Mouse (Mus musculus): ENCODE measurements around the gene Fam198a. TPM values are rescaled to one million over a fixed set of nuclear protein-coding genes. Genes with fewer than 3 reads are reported as not detected.

Gene Fam198a
- total and polyA plus RNA-seq, 2 experiments from 2014 or later, result 2.1 to 7.5 TPM

GRCm38 (mm10) chr9:122021581-122021980, 70.8 kb downstream of the Fam198a start:
- Histone ChIP-seq H3K9me3 (ENCODE audit: low read length) (no peaks in the 10 kb centered on the region), H3K4me1 (ENCODE audit: insufficient read depth, low read length) (no peaks in the 10 kb centered on the region; the same call in 1 of the 2 replicates), H3K4me2 (ENCODE audit: low read depth, low read length) (no peak overlapping the region), H3K27ac (no peak overlapping the region), H3K9ac (replicated peaks; ENCODE audit: low read length) (no peak overlapping the region), H3K36me3 (ENCODE audit: insufficient read depth, low read length) (no peaks in the 10 kb centered on the region), H3K4me3 (ENCODE audit: low read length) (no peak overlapping the region), H3K27me3 (ENCODE audit: insufficient read depth, low read length) (no peaks in the 10 kb centered on the region)
- DNase-seq (ENCODE audit: low spot score), result no peak
- TF ChIP-seq CTCF (IDR thresholded peaks at IDR 0.05; ENCODE audit: low read depth), result no peak
- no peak for ATAC-seq
- WGBS, result 90% methylated on average over 5 of the region's 5 CpGs

- 68% methylated on average over 9 of the region's 9 CpGs for WGBS
- ATAC-seq, result no peak
- no peak overlapping the region for H3K9ac ChIP-seq (replicated peaks; ENCODE audit: low read length)
- H3K27me3 ChIP-seq (ENCODE audit: insufficient read depth, low read length), result no peaks in the 10 kb centered on the region
- no peak overlapping the region for H3K4me2 ChIP-seq (ENCODE audit: low read depth, low read length)
- H3K9me3 ChIP-seq (ENCODE audit: low read length), result no peaks in the 10 kb centered on the region
- peaks cover 8% of the 10 kb centered on the region; the same call in 1 of the 2 replicates for H3K4me1 ChIP-seq (ENCODE audit: insufficient read depth, low read length)
- no peaks in the 10 kb centered on the region for H3K36me3 ChIP-seq (ENCODE audit: insufficient read depth, low read length)
- no peak overlapping the region for H3K4me3 ChIP-seq (ENCODE audit: low read length)
- DNase-seq (ENCODE audit: low spot score), result no peak
- no peak for TF ChIP-seq CTCF (IDR thresholded peaks at IDR 0.05; ENCODE audit: low read depth)
- no peak overlapping the region; the same call in 1 of the 2 replicates for H3K27ac ChIP-seq
Observed at GRCm38 (mm10) chr9:122022776-122023175, 72.0 kb downstream of the Fam198a start.

DNA sequence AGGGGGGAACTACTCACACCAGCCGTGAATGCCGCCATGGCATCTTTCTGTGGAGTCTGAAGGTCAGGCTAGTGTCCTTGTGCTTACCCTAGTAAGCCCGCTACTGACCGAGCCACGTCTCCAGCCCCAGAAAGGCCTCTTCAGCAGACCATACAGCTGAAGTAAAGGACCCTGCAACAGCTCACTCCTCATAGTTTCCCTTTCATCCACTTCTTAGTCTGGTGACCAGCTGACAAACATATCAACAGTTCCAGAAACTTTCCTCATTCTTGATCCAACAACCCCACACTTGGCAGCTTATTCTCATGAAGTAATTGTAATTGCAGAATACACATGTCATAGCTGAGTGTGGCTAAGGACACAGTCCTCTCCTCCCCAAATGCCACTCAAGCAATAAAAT, 73.1 kb downstream of the Fam198a start:
- H3K9me3 ChIP-seq (ENCODE audit: low read length), result no peaks in the 10 kb centered on the region
- no peak for TF ChIP-seq CTCF (IDR thresholded peaks at IDR 0.05; ENCODE audit: low read depth)
- no peak for ATAC-seq
- H3K4me3 ChIP-seq (ENCODE audit: low read length), result no peak overlapping the region
- no peak overlapping the region for H3K9ac ChIP-seq (replicated peaks; ENCODE audit: low read length)
- no peaks in the 10 kb centered on the region for H3K36me3 ChIP-seq (ENCODE audit: insufficient read depth, low read length)
- no peak for DNase-seq (ENCODE audit: low spot score)
- WGBS, result 81% methylated on average over 5 of the region's 5 CpGs
- H3K4me1 ChIP-seq (ENCODE audit: insufficient read depth, low read length), result peaks cover 8% of the 10 kb centered on the region; the same call in 1 of the 2 replicates
- H3K27me3 ChIP-seq (ENCODE audit: insufficient read depth, low read length), result no peaks in the 10 kb centered on the region
- no peak overlapping the region for H3K4me2 ChIP-seq (ENCODE audit: low read depth, low read length)
- H3K27ac ChIP-seq, result no peak overlapping the region

DNA sequence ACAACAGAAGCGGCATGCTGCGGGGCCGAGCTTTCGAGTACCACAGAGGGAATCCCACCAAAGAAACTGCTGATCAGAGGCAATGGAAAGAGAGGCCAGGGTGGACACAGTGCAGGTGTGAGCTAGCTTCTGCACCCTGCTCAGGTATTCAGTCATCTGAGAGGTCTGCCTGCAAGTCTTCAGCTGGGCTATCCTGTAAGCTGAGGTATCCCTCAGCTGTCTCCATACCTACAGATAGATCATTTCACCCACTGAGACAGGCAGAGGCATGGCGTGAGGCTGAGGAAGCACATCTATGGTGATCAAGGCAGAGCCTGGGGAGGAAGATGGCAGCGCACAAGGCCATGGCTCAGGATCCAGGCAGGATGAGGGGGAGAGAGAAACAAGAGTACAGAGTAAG, 73.6 kb downstream of the Fam198a start:
- peaks cover 8% of the 10 kb centered on the region; the same call in 1 of the 2 replicates for H3K4me1 ChIP-seq (ENCODE audit: insufficient read depth, low read length)
- H3K27ac ChIP-seq, result no peak overlapping the region
- WGBS, result 90% methylated on average over 6 of the region's 6 CpGs
- TF ChIP-seq CTCF (IDR thresholded peaks at IDR 0.05; ENCODE audit: low read depth), result no peak
- no peaks in the 10 kb centered on the region for H3K36me3 ChIP-seq (ENCODE audit: insufficient read depth, low read length)
- no peaks in the 10 kb centered on the region for H3K27me3 ChIP-seq (ENCODE audit: insufficient read depth, low read length)
- H3K4me2 ChIP-seq (ENCODE audit: low read depth, low read length), result no peak overlapping the region
- H3K9me3 ChIP-seq (ENCODE audit: low read length), result no peaks in the 10 kb centered on the region
- no peak overlapping the region for H3K4me3 ChIP-seq (ENCODE audit: low read length)
- ATAC-seq (no peak), DNase-seq (ENCODE audit: low spot score) (no peak)
- H3K9ac ChIP-seq (replicated peaks; ENCODE audit: low read length), result no peak overlapping the region

GRCm38 (mm10) chr9:122025855-122026590, 75.2 kb downstream of the Fam198a start:
- ATAC-seq, result no peak
- Histone ChIP-seq H3K27me3 (ENCODE audit: insufficient read depth, low read length) (no peaks in the 10 kb centered on the region), H3K27ac (no peak overlapping the region), H3K9me3 (ENCODE audit: low read length) (no peaks in the 10 kb centered on the region), H3K36me3 (ENCODE audit: insufficient read depth, low read length) (no peaks in the 10 kb centered on the region), H3K4me3 (ENCODE audit: low read length) (no peak overlapping the region), H3K9ac (replicated peaks; ENCODE audit: low read length) (no peak overlapping the region), H3K4me1 (ENCODE audit: insufficient read depth, low read length) (peaks cover 8% of the 10 kb centered on the region), H3K4me2 (ENCODE audit: low read depth, low read length) (no peak overlapping the region)
- WGBS, result 52% methylated on average over 7 of the region's 7 CpGs
- no peak for TF ChIP-seq CTCF (IDR thresholded peaks at IDR 0.05; ENCODE audit: low read depth)
- DNase-seq (ENCODE audit: low spot score), result no peak

DNA sequence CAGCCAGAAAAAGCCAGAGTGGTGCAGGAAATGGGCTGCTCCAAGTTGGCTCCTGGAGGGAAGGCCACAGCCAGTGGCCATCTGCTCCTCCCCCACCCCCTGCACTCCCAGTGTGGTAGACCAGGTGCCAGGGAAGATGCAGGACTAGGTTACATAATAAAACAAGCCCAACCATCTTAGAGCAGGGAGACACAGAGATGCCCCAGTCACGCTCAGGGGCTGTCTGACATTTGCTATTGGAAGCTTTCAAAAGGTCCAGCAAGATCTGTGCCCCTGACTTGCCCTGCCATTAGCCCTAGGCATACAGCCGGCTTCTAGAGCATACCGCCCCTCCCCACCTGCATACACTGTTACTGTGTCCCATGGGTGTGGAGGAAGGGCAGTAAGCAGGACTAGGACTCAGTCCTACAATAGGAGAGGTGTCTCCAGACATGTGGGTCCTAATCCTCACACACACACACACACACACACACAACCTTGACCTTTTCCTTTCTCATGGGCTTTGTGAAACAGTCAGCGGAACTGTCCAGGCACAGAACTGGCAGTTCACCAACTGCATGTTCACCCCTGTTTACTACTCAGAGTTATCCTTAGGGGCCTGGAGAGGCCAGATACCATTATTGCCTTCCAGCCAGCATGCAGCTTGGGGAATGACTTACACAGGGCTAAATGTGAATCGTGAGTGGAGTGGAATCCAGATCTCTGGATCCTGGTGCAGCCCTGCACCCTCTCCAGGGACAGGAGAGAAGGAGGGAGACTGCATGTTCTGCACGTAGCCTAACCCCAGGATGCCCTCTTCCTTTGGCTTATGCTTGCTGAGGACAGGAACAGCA, 76.5 kb downstream of the Fam198a start:
- H3K9ac ChIP-seq (replicated peaks; ENCODE audit: low read length), result no peak overlapping the region
- H3K27ac ChIP-seq, result peak overlapping the region; percentile 46; the same call in 1 of the 2 replicates
- DNase-seq (ENCODE audit: low spot score), result no peak
- ATAC-seq, result 0 out of 2 replicates have a peak, but pooled peaks have one; percentile 37
- H3K9me3 ChIP-seq (ENCODE audit: low read length), result no peaks in the 10 kb centered on the region
- no peaks in the 10 kb centered on the region for H3K36me3 ChIP-seq (ENCODE audit: insufficient read depth, low read length)
- no peak for TF ChIP-seq CTCF (IDR thresholded peaks at IDR 0.05; ENCODE audit: low read depth)
- WGBS, result 52% methylated on average over 6 of the region's 6 CpGs
- H3K4me2 ChIP-seq (ENCODE audit: low read depth, low read length), result no peak overlapping the region
- H3K4me1 ChIP-seq (ENCODE audit: insufficient read depth, low read length), result peaks cover 8% of the 10 kb centered on the region
- H3K4me3 ChIP-seq (ENCODE audit: low read length), result no peak overlapping the region
- H3K27me3 ChIP-seq (ENCODE audit: insufficient read depth, low read length), result no peaks in the 10 kb centered on the region
